Mouse (Mus musculus): ENCODE data around the gene Cd200r2.

DNA sequence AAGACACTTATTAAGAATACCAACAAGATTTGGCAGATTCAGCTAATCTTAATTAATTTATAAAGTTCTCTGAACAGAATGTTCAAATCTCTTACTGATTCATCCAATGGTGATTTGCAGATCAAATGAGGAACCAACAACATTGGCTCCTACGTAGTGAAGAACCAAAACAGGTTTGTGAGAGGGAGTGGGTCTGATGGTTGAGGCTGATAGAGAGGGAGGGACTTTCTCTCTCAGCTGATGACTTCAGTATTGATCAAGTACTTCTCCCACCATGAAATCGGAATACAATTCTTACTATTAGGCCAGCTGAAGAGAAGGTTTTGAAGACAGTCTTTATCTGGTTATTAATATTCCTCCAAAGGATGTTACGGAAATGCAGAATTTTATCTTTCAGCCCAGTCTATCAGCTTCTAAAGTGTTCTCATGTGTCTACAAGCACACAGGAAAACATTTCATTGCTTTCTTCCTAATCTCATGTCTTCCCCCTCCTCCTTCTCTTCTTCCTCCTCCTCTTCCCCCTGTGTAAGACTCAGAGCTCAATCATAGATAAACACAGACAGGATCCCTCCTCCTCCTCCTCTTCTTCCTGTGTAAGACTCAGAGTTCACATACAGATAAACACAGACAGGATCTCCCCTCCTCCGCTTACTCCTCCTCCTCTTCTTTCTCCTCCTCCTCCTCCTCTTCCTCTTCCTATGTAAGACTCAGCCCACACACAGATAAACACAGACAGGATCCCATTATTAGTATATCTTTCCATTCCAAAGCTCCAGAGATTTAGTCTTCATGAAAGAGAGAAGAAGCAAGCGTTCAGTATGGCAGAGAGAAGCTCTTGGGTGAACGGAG is 97.9 kb downstream of the Cd200r2 start:
- TF ChIP-seq CTCF (IDR thresholded peaks at IDR 0.05; ENCODE audit: low read depth) = no peak
- no peak for TF ChIP-seq EP300 (optimal IDR thresholded peaks at IDR 0.05)
